Mouse (Mus musculus) E14TG2a.4 (cell line): ENCODE data around the gene Epha8.

Experiments used
- CTCF ChIP-seq: conservative IDR thresholded peaks from 2 replicates; pipeline ENCODE4 v1.5.1; 2014; ENCODE audit warnings: low read length
- NANOG ChIP-seq: IDR thresholded peaks from 2 replicates; pipeline ENCODE4 v1.6.1; 2014; ENCODE audit warnings: borderline replicate concordance, low read length, mixed read lengths
- POU5F1 ChIP-seq: IDR thresholded peaks from 2 replicates; pipeline ENCODE4 v1.6.1; 2014; ENCODE audit warnings: low read length, borderline replicate concordance

DNA sequence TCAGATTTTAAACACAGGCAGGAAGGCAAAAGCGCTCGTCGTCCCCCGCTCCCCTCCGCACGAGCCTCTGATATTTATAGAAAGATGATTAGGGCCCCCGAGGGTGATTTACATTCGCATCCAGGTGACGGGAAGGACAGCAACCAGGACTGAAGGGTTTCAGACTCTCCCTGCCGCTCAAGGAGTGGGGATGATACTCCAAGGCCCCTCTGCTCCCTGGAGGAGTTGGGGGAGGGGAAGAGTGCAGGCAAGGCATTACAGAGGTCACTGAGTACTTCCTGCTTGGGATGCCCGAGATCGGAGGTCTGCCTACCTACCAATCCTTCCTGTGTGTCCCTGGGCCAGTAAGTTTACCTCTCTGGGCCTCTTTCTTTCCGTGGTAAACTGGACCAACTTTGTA is 13.4 kb downstream of the Epha8 start:
- TF ChIP-seq CTCF (no peak), POU5F1 (no peak), NANOG (no peak)
